Mouse (Mus musculus) fibroblast of lung, adult 2 months (primary cell): ENCODE measurements around the gene Exo5.

Experiments used
- DNase-seq: peaks from one replicate; pipeline ENCODE4 v3.0.0-alpha.2; 2011; ENCODE audit warnings: low read depth

Exo5 gene

GRCm38 (mm10) chr4:120924554-120925299 lies at the start of gene Exo5:
Gene Exo5 (minus strand): TSS chr4:120925017.
- peak; percentile 78 for DNase-seq

DNA sequence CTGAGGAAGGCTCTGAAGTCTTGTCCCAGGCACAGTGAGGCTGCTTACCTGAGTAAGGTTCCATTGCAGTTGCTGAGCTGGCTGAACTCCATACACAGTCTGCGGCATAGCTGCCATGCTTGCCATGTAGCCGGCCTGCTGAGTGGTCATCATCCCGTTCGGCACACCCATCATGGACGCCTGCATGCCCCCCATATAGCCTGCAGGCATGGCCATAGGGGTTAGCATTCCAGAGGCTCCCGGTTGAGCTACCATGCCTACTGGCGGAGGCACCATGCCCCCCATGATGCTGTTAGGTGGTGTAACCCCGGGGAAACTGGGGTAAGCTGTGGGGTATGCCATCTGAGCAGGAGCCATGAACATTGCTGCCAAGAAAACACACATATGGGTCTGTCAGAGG lies 47.0 kb upstream of the Exo5 start:
- DNase-seq: no peak

DNA sequence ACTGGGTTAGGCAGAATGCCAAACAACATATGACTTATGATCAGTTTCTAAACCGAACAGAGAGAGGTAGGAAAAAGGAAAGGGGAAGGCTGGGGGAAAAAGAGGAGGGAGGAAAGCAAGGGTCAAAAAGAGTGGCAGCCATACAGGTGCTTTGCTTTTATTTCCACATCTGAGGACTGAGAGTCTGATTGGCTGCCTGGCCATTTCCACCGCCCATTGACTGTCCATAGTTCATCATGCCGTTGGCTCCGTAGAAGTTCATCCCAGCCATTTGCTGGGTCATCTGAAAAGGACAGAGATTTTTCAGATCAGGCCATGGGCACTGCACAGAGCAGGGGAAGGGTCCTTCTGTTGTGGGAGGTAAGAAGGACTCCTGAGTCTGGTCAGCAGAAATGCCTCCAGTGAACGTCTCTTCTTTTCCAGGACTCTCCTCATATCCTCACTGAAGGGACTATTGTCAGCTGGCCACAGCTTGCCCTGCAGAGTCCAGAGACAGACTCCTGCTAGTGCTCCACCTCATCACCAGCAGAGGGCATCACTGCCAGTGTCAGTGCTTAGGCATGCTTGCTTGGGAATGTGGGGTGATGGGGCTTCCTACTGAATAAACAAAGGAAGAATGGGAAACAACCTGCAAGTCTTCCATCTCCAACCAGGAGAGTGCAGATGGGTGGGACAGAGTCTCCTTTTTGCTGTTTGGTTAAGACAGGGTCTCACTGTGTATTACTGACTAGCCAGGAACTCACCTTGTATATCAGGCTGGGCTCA lies 44.7 kb upstream of the Exo5 start:
- DNase-seq: no peak

DNA sequence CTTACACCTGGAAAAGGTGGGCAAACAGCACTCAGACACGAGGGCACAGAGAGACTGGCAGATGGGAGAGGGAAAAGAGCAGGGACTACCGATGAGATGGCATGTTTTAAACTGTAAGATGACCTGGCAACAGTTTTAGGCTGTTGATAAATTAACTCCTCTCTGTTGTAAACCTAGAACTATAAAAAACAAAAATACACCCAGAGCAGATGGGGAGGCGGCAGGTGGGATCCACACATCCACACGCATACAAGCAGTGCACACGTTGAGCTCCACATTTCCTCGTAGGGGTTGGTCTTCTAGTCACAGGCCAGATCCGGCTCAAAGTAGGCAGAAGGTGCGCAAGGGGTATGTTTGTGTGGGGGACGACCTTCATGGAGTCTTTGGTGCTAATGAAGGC lies 43.7 kb upstream of the Exo5 start:
- no peak for DNase-seq

DNA sequence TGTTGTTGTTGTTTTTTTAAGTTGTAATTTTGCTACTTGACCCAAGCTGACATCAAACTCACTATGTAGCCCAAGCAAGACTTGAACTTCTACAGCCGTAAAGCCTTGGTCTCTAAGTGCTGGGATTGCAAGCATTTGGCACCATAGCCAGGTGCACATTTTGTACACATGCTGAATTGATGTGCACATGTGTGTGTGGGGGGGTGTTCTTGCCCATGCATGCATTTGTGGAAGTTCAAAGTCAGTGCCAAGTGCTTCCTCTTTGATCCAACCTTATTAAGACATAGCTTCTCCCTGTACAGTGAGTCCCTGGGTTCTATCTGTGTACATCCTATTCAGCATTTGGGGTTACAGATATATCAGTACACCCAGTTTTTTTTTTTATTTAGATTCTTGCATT lies 30.8 kb upstream of the Exo5 start:
- DNase-seq: no peak

DNA sequence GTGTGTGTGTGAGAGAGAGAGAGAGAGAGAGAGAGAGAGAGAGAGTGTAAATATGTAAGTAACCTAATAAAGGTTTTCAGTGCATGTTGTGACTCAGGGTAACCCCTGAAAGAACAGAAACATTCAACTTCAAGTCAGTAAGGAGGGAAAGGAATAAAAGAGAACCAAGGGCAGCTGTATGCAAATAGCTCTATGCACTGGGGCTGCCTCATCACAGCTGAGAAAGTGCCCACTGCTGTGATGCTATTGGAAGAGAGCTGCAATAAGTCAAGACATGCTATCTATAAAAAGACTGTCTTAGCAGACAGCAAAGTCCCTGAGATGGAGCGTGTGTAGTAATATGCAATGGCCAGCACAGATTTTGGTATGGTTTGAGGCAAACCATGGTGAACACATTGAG lies 28.9 kb upstream of the Exo5 start:
- DNase-seq: no peak

DNA sequence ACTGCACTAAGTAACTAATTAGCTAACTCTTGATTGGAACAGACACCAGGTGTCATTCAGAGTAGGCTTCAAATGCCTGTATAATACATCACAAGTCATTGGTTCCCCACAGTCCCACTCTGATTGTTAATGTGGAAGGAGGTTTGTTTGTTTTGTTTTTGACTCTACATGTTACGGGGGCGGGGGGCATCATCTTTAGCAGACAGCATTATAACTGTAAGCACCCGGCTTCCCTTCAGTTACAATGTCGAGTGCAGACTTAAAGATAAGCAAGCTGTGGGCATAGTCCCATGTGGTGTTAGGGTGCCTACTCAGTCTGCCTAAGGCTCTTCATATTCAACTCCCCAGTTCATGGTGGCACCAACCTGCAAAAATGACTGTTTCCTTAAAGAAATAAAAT lies 28.2 kb upstream of the Exo5 start:
- DNase-seq: no peak

DNA sequence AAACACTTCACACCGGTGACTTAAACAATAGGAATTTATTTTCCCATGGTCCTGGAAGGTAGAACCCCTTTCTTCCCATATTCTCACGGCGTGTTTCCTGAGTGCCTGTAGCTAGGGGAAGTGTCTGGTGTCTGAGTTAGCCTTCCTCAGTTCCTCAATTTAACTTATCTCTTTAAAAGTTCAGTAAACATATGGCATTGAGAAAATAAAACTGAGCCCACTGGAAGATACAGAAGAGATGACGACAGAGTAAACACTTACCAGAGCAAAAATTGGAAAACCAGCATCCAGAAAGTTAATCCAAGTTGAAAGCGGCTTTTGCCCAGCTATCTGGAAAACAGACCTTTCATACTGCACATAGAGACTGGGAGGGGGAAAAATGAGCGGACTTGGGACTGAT lies 27.3 kb upstream of the Exo5 start:
- DNase-seq: no peak

DNA sequence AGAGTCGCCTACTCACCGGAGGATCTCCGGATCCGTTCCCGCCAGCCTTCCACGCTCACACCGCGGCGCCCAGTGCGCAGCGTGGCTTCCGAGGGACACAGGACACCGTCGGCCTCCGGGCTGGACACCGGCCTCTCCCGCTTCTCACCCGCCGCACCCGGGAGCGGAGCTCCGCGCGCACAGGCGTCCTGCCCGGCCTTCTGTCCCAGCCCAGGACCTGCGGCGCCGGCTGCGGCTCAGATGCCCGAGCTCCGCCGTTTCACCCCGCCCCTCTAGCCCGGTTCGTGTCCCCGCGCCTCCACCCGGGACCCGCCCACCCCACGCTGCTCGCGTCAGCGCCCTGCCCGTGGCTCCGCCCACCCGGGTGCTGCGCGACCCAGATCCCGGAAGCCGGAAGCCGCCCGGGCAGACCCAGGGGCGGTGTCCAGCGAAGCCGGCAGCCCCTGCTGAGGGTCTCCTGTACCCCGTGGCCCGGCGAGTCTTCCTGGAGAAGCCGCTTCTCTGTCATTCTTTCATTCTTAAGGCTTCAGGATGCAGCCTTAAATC lies 26.7 kb upstream of the Exo5 start, which contains the start of gene Zfp69:
Gene Zfp69 (minus strand): TSS at position 272 of the 546 bp plus-strand sequence.
- peak; percentile 60 for DNase-seq

- DNase-seq: no peak
Observed at GRCm38 (mm10) chr4:120950763-120951427, 26.1 kb upstream of the Exo5 start.

DNA sequence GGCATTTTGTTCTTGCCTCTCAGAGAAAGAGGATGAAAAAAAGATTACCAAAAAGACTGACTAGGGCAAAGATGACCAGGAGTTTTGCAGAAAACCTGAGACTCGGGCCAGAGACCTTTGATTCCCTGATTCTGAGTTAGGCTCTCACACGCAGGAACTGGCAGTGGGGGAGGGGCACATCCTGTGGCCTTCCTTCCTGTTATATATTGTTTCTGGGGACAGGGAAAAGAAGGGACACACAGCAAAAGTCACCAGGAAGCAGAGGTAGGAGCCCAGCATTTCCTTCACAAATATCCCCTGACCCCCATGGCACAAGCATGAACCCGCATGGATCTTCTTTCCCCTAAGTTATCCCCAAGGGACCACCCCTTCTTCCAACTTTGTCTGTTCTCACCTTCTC lies 24.1 kb upstream of the Exo5 start:
- DNase-seq: no peak

- DNase-seq: no peak
Observed at GRCm38 (mm10) chr4:120935006-120935405, 10.2 kb upstream of the Exo5 start.

- DNase-seq: no peak
Observed at GRCm38 (mm10) chr4:120930736-120931135, 5.9 kb upstream of the Exo5 start.

GRCm38 (mm10) chr4:120928686-120929085 lies 3.9 kb upstream of the Exo5 start:
- no peak for DNase-seq

DNA sequence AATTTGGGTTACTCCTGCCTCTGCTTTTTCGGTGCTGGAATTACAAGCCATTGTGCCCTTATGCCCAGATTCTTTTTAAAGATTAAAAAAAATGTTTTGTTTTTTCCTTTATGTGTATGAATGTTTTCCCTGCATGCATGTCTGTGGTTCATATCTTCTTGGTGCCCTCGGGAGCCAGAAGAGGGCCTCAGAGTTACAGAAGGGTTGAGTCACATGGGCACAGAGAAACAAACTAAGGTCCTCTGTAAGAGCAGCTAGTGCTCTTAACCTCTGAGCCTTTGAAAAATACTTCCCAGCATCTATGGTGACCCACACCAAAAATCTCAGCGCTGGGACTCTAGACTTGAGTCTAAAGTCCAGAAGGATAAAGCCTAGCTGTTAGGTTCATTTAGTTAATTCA lies 569 bp upstream of the Exo5 start:
- DNase-seq: peak; percentile 60

GRCm38 (mm10) chr4:120921461-120921860 lies 3.4 kb downstream of the Exo5 start:
- no peak for DNase-seq

- no peak for DNase-seq
Observed at GRCm38 (mm10) chr4:120914501-120914900, 10.3 kb downstream of the Exo5 start.

DNA sequence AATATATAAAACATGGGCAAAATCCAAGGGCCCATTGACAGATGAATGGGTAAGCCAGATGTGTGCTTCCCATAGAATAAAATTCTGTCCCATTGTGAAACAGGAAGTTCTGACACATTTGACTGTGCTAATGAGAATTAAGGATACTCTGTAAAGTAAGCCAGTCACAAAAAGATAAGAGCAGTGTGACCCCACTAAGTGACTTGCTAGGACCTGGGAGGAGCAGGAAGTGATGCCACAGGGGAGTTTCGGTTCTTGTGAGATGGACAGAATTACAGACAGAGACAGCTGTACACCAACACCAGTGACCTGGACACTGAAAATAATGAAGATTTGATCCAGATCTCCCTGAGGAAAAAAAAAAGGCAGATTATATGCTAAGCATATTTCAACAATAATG lies 11.0 kb downstream of the Exo5 start:
- DNase-seq: no peak

DNA sequence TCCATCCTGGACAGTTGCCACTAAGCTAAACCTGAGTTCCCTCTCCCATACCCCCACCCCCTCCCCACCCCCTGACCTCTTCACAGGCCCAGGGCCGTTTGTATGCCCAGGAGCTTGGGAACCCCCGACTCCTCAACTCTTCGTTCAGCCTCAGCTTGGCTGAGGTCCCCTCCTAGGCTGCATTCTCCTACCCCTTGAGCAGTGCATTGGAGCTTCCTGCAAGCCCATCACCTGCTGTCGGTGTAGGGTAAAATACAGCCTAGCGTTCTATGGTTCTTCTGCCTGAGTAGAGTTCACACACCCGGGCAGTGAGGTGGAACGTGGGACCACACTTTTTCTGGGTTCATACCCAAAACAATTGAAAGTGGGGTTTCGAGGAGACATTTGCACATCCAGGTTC lies 11.4 kb downstream of the Exo5 start:
- DNase-seq: no peak

DNA sequence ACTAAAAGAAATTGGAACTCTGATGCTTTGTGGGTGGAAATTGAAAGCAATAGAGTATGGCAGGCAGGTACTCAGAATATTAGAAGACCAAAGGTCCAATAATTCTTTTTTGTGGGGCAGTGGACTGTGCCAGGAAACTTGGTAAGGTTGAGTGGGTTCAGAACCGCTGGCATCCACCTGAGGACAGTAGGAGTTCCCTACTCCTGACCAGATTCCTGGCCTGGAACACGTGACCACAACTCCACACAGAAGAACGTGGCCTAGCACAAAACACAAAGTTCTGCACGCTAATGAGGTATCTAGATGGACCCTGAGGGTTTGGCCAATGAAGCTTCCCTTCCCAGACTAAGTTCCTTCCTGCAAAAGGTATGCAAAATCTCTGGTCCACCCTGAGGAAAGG lies 12.0 kb downstream of the Exo5 start:
- no peak for DNase-seq

- no peak for DNase-seq
Observed at GRCm38 (mm10) chr4:120911086-120911485, 13.7 kb downstream of the Exo5 start.

DNA sequence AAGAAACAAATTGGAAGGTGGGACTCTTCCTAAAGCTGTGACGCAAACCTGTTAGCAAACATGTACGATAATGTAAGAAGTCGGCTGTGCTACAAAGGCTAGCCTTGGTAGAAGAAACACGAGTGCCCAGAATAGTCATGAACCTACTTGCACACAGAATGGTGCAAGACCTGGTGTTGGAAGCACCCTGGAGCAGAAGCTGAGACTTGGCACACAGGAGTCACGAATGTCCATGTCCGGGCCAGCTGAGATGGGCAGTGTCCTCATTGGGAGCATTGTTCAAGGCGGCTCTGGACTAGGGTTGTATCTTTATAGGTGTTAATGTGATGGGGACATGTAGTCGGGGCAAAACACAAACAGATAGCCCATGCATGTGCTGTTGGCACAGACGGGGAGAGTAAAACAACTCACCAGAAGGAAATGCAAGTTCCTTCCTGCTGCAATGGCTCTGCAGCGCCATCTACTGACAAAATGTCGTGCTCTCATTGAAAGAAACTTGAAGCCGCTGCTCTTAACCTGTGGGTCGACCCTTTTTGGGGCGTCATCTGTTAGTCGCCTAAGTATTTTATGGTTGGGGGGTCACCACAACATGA lies 15.2 kb downstream of the Exo5 start:
- DNase-seq: peak; percentile 29
